Mouse (Mus musculus): Measurements from ENCODE around the gene Prox1. TPM values are rescaled to one million over a fixed set of nuclear protein-coding genes. Genes with fewer than 3 reads are reported as not detected.

Prox1 gene
- polyA plus RNA-seq, 1 experiment from 2014 or later: 1.9 TPM

DNA sequence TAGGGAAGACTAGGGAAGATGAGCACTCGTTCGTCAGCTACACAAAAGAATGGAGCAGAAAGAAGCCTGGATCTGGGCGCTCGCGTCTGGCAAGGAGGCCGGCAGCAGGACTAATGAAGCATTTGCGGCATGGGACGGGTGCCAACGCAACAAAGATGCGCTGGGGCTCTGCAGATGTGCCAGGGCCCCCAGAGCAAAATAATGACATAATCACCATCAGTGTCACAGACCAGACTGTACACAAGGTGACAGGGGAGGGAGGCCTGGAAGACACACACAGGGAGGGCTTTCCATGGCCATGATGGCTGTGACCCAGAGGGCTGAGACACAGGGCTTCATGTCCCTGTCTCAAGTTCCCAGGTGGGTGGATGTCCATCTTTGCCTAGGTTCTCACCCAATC lies 32.6 kb downstream of the Prox1 start:
- no peaks in the 10 kb centered on the region for H3K9me3 ChIP-seq (replicated peaks; ENCODE audit: control insufficient read depth, low read length)
- DNase-seq (ENCODE audit: low spot score) (no peak), ATAC-seq (replicated peaks; ENCODE audit: insufficient number of reproducible peaks, low FRiP score, low TSS enrichment, low read depth) (no peak)
- no peak overlapping the region for H3K4me2 ChIP-seq (ENCODE audit: low read depth, low read length)
- H3K27ac ChIP-seq (replicated peaks; ENCODE audit: low read depth, low read length): no peak overlapping the region
- H3K9ac ChIP-seq (replicated peaks; ENCODE audit: low read length): no peak overlapping the region
- H3K27me3 ChIP-seq (ENCODE audit: control insufficient read depth, insufficient read depth, low read length): no peaks in the 10 kb centered on the region
- 90% methylated on average over 10 of the region's 10 CpGs for WGBS
- H3K36me3 ChIP-seq (replicated peaks; ENCODE audit: control insufficient read depth, insufficient read depth, low read depth, low read length): no peaks in the 10 kb centered on the region
- H3K4me1 ChIP-seq (ENCODE audit: control insufficient read depth, insufficient read depth, low read length): no peaks in the 10 kb centered on the region
- no peak overlapping the region for H3K4me3 ChIP-seq (ENCODE audit: low read depth, low read length)

DNA sequence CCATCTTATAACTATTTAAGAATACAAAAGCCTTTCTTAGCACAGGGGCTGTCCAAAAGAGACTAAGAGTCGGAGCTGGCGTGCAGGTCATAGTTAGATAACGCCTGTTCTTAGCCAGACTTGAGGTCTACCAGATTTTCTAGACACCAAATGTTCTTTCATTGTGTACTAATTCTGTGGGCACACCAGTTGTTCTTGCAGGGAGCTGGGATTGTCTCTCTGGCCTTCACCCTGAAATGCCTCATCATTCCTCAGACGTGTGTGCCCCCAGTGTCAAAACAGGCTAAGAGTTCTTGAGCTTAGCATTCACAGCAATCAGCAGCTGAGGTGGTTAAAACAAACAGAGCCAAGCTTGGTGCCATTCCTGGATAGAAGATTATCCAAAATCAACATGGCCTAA lies 37.6 kb downstream of the Prox1 start:
- H3K27ac ChIP-seq (replicated peaks; ENCODE audit: low read depth, low read length): no peak overlapping the region

GRCm38 (mm10) chr1:190130888-190131287 lies 39.6 kb downstream of the Prox1 start:
- no peak for DNase-seq (ENCODE audit: low spot score)
- Histone ChIP-seq H3K27ac (replicated peaks; ENCODE audit: low read depth, low read length) (no peak overlapping the region), H3K9ac (replicated peaks; ENCODE audit: low read length) (no peak overlapping the region), H3K4me1 (ENCODE audit: control insufficient read depth, insufficient read depth, low read length) (no peaks in the 10 kb centered on the region), H3K4me2 (ENCODE audit: low read depth, low read length) (no peak overlapping the region), H3K9me3 (replicated peaks; ENCODE audit: control insufficient read depth, low read length) (no peaks in the 10 kb centered on the region), H3K4me3 (ENCODE audit: low read depth, low read length) (no peak overlapping the region), H3K36me3 (replicated peaks; ENCODE audit: control insufficient read depth, insufficient read depth, low read depth, low read length) (no peaks in the 10 kb centered on the region), H3K27me3 (ENCODE audit: control insufficient read depth, insufficient read depth, low read length) (no peaks in the 10 kb centered on the region)
- ATAC-seq (replicated peaks; ENCODE audit: insufficient number of reproducible peaks, low FRiP score, low TSS enrichment, low read depth): no peak
- WGBS: 65% methylated on average over 4 of the region's 4 CpGs

More for the DNA sequence above, 37.6 kb downstream of the Prox1 start:
- no peaks in the 10 kb centered on the region for H3K36me3 ChIP-seq (replicated peaks; ENCODE audit: control insufficient read depth, insufficient read depth, low read depth, low read length)
- no peaks in the 10 kb centered on the region for H3K27me3 ChIP-seq (ENCODE audit: control insufficient read depth, insufficient read depth, low read length)
- ATAC-seq (replicated peaks; ENCODE audit: insufficient number of reproducible peaks, low FRiP score, low TSS enrichment, low read depth): no peak
- no peak overlapping the region for H3K9ac ChIP-seq (replicated peaks; ENCODE audit: low read length)
- H3K4me1 ChIP-seq (ENCODE audit: control insufficient read depth, insufficient read depth, low read length): no peaks in the 10 kb centered on the region
- DNase-seq (ENCODE audit: low spot score): no peak
- H3K4me2 ChIP-seq (ENCODE audit: low read depth, low read length): no peak overlapping the region
- 72% methylated on average over 4 of the region's 4 CpGs for WGBS
- no peak overlapping the region for H3K4me3 ChIP-seq (ENCODE audit: low read depth, low read length)
- H3K9me3 ChIP-seq (replicated peaks; ENCODE audit: control insufficient read depth, low read length): no peaks in the 10 kb centered on the region

GRCm38 (mm10) chr1:190129553-190129952 lies 41.0 kb downstream of the Prox1 start:
- H3K27ac ChIP-seq (replicated peaks; ENCODE audit: low read depth, low read length): no peak overlapping the region
- ATAC-seq (replicated peaks; ENCODE audit: insufficient number of reproducible peaks, low FRiP score, low TSS enrichment, low read depth) (no peak), DNase-seq (ENCODE audit: low spot score) (no peak)
- no peaks in the 10 kb centered on the region for H3K4me1 ChIP-seq (ENCODE audit: control insufficient read depth, insufficient read depth, low read length)
- no peak overlapping the region for H3K4me2 ChIP-seq (ENCODE audit: low read depth, low read length)
- H3K27me3 ChIP-seq (ENCODE audit: control insufficient read depth, insufficient read depth, low read length): no peaks in the 10 kb centered on the region
- H3K36me3 ChIP-seq (replicated peaks; ENCODE audit: control insufficient read depth, insufficient read depth, low read depth, low read length): no peaks in the 10 kb centered on the region
- H3K4me3 ChIP-seq (ENCODE audit: low read depth, low read length): no peak overlapping the region
- no peaks in the 10 kb centered on the region for H3K9me3 ChIP-seq (replicated peaks; ENCODE audit: control insufficient read depth, low read length)
- no peak overlapping the region for H3K9ac ChIP-seq (replicated peaks; ENCODE audit: low read length)
- WGBS: 53% methylated on average over 7 of the region's 7 CpGs

GRCm38 (mm10) chr1:190128674-190129322 lies 41.7 kb downstream of the Prox1 start:
- Histone ChIP-seq H3K4me3 (ENCODE audit: low read depth, low read length) (no peak overlapping the region), H3K4me1 (ENCODE audit: control insufficient read depth, insufficient read depth, low read length) (no peaks in the 10 kb centered on the region), H3K27me3 (ENCODE audit: control insufficient read depth, insufficient read depth, low read length) (no peaks in the 10 kb centered on the region), H3K4me2 (ENCODE audit: low read depth, low read length) (no peak overlapping the region), H3K36me3 (replicated peaks; ENCODE audit: control insufficient read depth, insufficient read depth, low read depth, low read length) (no peaks in the 10 kb centered on the region), H3K9ac (replicated peaks; ENCODE audit: low read length) (no peak overlapping the region), H3K27ac (replicated peaks; ENCODE audit: low read depth, low read length) (no peak overlapping the region), H3K9me3 (replicated peaks; ENCODE audit: control insufficient read depth, low read length) (no peaks in the 10 kb centered on the region)
- no peak for ATAC-seq (replicated peaks; ENCODE audit: insufficient number of reproducible peaks, low FRiP score, low TSS enrichment, low read depth)
- 31% methylated on average over 12 of the region's 12 CpGs for WGBS
- DNase-seq (ENCODE audit: low spot score): peak; percentile 35

- Histone ChIP-seq H3K4me1 (ENCODE audit: control insufficient read depth, insufficient read depth, low read length) (no peaks in the 10 kb centered on the region), H3K9ac (replicated peaks; ENCODE audit: low read length) (no peak overlapping the region)
- ATAC-seq (replicated peaks; ENCODE audit: insufficient number of reproducible peaks, low FRiP score, low TSS enrichment, low read depth): no peak
These were observed 42.6 kb downstream of the Prox1 start for GRCm38 (mm10) chr1:190127878-190128277.

GRCm38 (mm10) chr1:190127163-190127795 lies 43.2 kb downstream of the Prox1 start:
- ATAC-seq (replicated peaks; ENCODE audit: insufficient number of reproducible peaks, low FRiP score, low TSS enrichment, low read depth) (no peak), DNase-seq (ENCODE audit: low spot score) (no peak)
- H3K27me3 ChIP-seq (ENCODE audit: control insufficient read depth, insufficient read depth, low read length): no peaks in the 10 kb centered on the region
- H3K9ac ChIP-seq (replicated peaks; ENCODE audit: low read length): no peak overlapping the region
- no peaks in the 10 kb centered on the region for H3K36me3 ChIP-seq (replicated peaks; ENCODE audit: control insufficient read depth, insufficient read depth, low read depth, low read length)
- no peak overlapping the region for H3K27ac ChIP-seq (replicated peaks; ENCODE audit: low read depth, low read length)
- WGBS: 38% methylated on average over 6 of the region's 6 CpGs
- no peak overlapping the region for H3K4me3 ChIP-seq (ENCODE audit: low read depth, low read length)
- no peaks in the 10 kb centered on the region for H3K4me1 ChIP-seq (ENCODE audit: control insufficient read depth, insufficient read depth, low read length)
- H3K4me2 ChIP-seq (ENCODE audit: low read depth, low read length): no peak overlapping the region
- H3K9me3 ChIP-seq (replicated peaks; ENCODE audit: control insufficient read depth, low read length): no peaks in the 10 kb centered on the region

More at GRCm38 (mm10) chr1:190127878-190128277, 42.6 kb downstream of the Prox1 start:
- WGBS: 42% methylated on average over 5 of the region's 5 CpGs
- DNase-seq (ENCODE audit: low spot score): no peak
- H3K36me3 ChIP-seq (replicated peaks; ENCODE audit: control insufficient read depth, insufficient read depth, low read depth, low read length): no peaks in the 10 kb centered on the region
- no peaks in the 10 kb centered on the region for H3K9me3 ChIP-seq (replicated peaks; ENCODE audit: control insufficient read depth, low read length)
- no peak overlapping the region for H3K4me3 ChIP-seq (ENCODE audit: low read depth, low read length)
- no peak overlapping the region for H3K27ac ChIP-seq (replicated peaks; ENCODE audit: low read depth, low read length)
- H3K4me2 ChIP-seq (ENCODE audit: low read depth, low read length): no peak overlapping the region
- H3K27me3 ChIP-seq (ENCODE audit: control insufficient read depth, insufficient read depth, low read length): no peaks in the 10 kb centered on the region

DNA sequence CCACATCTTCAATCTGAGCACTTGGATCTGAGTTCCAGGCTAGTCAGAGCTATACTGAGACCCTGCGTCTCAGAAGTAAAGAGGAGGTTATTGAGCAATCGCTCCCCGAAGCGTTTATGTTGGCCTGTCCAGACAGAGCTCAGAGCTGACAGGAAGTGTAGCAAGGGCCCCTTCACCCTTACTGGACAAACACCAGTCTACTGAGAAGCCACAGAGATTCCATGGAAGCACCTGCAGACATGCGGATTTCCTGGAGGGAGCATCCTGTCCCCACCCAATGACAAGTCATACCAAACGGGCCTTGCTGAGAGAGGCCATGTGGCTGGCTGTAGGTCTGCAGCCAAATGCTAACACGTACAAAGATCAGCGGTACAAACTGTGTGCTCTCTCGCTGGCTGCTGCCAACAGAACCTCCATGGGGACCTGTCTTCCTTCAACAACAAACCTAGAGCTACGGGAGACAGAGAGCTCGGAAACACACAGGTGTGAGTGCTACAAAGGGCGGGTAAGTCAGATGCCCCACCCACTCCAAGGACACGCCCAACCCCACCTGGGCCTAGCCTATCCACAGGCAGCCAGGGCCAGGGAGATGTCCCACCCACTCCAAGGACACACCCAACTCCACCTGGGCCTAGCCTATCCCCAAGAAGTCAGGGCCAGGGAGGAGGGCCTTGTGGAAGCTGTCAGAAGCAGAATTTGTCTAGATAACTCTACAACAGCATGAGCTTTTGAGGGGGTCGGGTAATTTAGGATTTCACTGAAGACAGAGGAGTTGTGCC lies 45.4 kb downstream of the Prox1 start:
- H3K9me3 ChIP-seq (replicated peaks; ENCODE audit: control insufficient read depth, low read length): no peaks in the 10 kb centered on the region
- 84% methylated on average over 14 of the region's 14 CpGs for WGBS
- ATAC-seq (replicated peaks; ENCODE audit: insufficient number of reproducible peaks, low FRiP score, low TSS enrichment, low read depth) (peak; percentile 34; the same call in 1 of the 2 replicates), DNase-seq (ENCODE audit: low spot score) (no peak)
- no peak overlapping the region for H3K4me3 ChIP-seq (ENCODE audit: low read depth, low read length)
- no peak overlapping the region for H3K27ac ChIP-seq (replicated peaks; ENCODE audit: low read depth, low read length)
- H3K36me3 ChIP-seq (replicated peaks; ENCODE audit: control insufficient read depth, insufficient read depth, low read depth, low read length): no peaks in the 10 kb centered on the region
- no peaks in the 10 kb centered on the region for H3K27me3 ChIP-seq (ENCODE audit: control insufficient read depth, insufficient read depth, low read length)
- H3K4me2 ChIP-seq (ENCODE audit: low read depth, low read length): no peak overlapping the region
- H3K9ac ChIP-seq (replicated peaks; ENCODE audit: low read length): no peak overlapping the region
- H3K4me1 ChIP-seq (ENCODE audit: control insufficient read depth, insufficient read depth, low read length): no peaks in the 10 kb centered on the region

Measured in embryonic facial prominence, embryonic 11.5 days (tissue).